Mouse (Mus musculus) retina, adult 2 months (tissue): ENCODE measurements around the gene Zmynd19.
A peak's percentile ranks its signal among the peaks of the same experiment; 100 is the strongest.
"Not testable (repeated sequence)": the region's sequence is repeated elsewhere in the genome, so short reads cannot be mapped to it uniquely, and the experiment has no call there.

Source experiments
- DNase-seq: peaks from one replicate; pipeline ENCODE4 v3.0.0-alpha.2; 2012; ENCODE audit warnings: low read depth, low spot score

Gene Zmynd19

DNA sequence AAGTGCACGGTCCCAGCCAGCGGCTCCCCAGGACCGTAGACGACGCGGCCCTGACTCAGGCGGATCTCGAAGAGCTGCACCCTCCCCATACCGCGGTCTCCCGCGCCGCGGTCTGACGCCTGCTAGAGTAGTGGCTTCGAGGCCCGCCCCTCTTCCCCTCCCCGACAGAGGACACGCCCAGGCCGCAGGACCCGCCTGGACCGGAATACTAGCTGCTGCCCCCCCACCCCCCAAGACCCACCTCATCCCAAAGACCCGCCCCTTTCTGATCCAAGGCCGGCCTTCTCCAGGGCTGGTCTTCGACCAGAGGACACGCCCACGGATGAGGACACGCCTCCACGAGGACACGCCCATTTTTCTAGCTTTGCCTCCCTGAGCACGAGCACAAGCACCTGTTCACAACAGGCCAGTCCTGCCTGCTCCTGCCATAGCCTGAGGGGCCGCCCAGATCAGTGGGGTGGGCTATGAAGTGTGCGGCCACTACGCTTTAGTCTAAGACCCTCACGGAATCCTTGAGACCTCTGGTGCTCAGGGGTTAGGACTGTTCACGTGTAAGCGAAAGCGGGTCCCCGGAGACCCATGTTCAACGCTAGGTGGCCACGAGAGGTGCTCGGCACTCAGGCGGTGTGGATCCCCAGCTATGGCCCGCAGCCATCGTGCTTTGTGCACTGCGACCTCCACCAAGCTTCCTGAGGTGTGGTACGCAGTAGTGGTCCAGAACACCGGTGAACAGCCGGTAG, 14.4 kb upstream of the Zmynd19 start, which contains the start of gene Arrdc1:
TSS of gene Arrdc1 (minus strand) at position 196 of the 740 bp plus-strand sequence.
- DNase-seq = peak; percentile 80

DNA sequence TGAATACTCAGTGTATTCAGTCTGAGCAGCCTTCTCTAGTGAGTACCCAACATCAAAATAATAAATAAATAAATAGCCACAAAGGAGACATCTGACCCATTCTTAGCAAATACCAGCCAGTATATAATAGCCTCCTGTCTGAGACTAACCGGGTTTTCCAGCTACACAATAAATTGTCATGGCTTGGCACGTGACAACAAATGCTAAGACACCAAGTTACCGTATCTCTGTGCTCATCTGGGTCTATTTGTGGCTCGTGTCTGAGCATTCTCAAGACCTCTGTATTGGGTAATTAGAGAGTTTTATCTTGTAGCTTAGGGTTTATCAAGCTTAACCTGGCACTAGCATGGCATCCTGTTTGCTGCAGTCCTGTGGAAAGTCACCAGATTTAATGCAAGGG, 7.5 kb upstream of the Zmynd19 start:
- DNase-seq = no peak

DNA sequence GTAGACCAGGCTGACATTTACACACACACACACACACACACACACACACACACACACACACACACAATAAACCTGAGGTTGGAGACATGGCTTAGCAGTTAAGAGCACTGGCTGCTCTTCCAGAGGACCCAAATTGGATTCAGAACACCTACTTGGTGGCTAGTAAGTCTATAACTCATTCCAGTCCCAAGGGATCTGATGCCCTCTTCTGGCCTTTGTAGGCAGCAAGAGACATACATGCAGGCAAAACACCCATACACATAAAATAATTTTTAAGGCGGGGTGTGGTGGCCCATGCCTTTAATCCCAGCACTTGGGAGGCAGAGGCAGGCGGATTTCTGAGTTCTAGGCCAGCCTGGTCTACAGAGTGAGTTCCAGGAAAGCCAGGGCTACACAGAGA, 5.3 kb upstream of the Zmynd19 start:
- not testable (repeated sequence) for DNase-seq

DNA sequence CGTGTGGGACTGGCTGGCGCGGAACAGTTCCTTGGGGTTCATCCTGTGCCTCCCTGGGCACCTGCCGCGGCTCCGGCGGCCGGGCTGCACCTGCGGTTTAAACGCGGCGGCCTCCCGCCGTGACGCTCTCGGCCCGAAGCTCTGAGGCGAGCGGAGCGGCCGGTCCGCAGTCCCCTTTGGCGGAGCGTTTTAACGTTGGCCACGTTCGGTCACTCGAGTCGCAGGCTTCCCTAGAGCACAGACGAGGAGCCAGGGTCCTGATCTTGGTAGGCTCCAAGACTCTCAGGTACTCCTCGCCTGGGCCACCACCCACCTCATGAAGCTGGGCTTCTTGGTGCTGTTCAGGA, 570 bp downstream of the Zmynd19 start:
- DNase-seq = no peak

DNA sequence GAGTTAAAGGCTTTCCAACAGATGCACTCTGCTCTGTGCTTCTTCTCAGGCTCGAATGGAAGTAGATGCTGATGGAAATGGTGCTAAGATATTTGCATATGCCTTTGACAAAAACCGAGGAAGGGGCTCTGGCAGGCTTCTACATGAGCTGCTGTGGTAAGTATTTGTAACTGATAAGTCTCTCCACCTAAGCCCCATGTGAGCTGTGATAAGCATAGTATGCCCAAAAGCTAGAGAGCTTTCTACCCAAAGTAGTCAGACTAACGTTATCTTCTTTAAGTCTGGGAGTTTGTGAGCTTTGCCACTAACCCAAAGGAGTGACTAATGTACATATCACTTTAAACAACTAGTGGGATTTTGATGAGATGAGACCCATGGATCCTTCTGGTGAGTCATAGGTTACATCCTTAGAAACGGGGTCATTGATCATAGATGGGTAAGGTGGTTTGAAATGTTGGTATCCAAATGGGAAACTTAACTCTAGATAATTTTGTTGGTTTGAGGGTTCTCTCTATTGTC, 3.0 kb downstream of the Zmynd19 start:
- DNase-seq = no peak

DNA sequence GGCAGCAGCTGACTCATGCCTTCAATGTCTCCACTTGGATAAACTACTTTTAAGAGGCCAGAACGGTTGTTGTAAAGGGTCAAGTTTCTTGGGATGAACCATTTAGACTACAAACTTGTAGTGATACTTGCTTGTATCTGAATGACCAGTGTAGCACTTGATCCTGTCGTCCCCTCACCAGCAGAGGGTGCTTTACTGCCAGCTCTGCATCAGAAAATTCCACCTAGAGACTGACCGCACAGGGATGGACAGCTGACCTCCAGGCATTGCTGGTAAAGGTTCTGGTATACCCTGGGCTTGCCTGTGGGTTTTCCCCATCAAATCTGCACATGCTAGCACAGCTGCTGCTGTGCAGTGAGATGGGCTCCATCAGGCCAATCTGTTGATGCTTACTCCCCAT, 11.3 kb downstream of the Zmynd19 start:
- no peak for DNase-seq

DNA sequence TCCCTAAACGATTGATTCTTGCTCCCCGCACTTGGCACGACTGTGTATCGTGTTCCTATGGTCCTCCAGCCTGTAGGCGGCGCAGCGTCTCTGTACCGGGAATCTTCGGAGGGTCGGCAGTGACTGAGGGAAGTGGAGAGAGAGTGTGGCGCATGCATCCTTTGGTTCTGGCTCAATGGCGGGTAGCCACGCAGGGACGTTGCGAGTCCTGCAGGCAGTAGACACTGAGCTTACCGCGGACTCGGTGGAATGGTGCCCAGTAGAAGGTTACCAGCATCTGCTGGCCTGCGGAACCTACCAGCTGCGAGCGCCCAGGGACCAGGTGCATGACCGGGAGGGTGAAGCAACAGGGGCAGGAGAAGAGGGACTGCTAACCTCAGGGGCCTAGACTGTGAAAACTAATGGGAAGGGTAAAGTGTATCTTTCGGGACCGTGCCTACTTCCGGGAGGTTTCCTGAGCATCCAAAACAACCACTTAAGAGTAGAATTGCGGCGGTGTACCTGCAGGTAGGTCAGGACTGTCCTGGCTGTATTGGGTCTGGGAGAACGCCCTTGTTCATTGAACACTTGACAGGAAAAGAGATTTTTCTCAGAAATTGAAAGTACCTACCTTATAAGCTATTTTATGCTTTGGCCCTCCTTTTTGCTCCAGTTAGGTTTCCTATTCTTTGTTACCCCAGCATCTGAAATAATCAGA, 12.9 kb downstream of the Zmynd19 start, which contains the start of gene Dph7:
TSS of gene Dph7 (plus strand) at position 97 of the 697 bp plus-strand sequence.
- peak; percentile 70 for DNase-seq

DNA sequence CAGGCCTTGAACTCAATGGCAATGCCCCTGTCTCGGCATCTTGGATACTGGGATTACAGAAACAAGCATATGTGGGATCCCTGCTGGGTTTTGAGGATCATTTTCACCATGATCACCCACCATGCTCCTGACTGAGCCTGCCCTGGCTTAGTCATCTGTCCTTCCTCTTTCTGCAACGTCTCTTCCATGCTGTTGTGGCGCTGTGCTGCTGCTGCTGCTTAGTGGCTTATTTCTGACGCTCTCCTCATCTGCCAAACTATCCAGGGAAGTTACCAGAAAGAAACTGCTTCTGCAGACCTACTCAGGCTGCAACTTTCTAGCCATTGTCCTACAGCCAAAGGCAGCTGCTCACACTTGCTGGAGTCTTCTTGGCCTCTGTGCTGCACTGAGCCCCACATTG, 20.8 kb downstream of the Zmynd19 start:
- no peak for DNase-seq

DNA sequence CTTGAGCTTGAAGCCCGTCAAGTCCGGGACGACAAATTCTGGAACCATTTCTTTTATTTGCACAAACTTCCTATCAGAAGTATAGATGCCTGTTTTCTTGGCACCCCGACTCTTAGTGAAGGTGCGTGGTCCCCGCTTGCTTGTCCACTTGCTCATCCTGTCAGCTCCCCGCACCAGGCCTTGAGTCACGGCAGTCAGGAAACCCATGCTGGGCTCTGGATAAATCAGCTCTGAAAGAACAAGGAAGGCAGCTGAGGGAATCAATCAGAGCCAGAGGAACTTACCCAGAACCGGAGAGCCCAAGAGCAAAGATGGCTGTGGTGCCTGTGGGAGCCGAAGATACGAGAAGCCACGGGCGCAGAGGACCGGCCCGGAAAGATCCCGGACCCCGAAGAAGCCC, 24.9 kb downstream of the Zmynd19 start:
- DNase-seq = not testable (repeated sequence)

DNA sequence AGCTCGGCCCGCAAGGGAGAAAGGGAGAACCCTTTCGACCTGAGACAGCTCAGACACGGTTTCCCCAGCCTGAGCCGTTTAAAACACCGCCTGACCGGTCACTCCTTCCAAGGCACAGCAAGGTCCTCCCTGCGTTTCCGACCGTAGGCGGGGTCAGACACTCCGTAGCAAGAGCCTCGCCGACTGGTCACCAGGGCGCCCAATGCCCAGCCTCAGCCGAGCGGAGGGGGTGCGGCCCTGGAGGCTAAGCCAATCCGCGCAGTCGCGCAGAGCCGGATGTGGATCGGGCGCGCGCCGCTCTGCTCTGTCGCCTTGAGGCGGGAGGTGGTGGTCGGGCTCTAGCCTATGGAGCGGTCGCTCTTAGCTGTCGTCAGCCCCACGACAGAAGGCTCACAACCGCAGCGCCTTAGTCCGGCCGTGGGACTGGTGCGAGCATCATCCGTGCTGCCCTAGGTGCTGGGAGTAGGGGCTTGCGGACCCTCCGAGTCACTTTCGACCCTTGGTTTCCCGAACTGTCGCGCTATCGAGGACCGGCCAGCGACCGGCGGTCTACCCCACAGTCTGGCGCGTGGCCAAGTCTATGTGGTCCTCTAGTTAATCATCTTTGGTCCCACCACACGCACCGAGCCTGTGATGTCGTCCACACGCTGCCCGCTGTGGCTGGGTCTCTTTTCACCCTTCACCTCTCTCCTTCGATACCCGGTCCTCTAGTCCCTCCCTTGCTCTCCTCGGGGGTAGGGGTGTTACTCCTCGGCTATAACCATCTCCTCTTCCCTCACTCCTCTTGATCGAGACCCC, 25.5 kb downstream of the Zmynd19 start, which contains the start of gene Mrpl41:
TSS of gene Mrpl41 (minus strand) at position 193 of the 798 bp plus-strand sequence.
- DNase-seq = peak; percentile 84

DNA sequence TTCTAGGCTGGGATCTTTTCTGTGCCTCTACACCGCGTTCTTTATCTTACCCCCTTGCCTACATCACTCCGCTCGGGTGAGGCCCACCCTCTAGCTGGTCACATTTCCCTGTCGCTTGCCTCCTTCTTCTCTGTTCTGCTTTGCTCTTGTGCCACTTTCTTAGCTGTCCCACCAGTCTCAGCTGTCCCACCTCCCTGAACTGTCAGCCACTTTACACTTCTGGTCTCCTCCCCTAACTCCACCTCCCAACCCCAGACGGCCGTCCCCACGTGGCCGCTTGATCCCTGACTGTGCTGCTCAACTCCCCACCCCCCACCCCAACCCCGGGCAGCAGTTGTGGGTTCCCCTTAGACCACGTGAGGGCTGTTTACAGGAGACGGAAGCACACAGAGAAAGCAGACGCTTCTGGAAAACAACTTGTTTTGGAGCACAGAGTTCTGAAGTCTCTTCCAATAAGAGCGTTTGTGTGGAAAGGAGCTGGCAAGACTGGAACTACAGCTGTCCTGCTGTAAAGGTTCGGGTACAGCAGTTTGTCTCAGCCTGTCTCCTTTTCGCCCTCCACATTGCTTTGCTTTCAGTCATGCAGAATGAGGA, 26.2 kb downstream of the Zmynd19 start, which contains the start of gene Pnpla7:
TSS of gene Pnpla7 (plus strand) at position 330 of the 594 bp plus-strand sequence.
- no peak for DNase-seq

DNA sequence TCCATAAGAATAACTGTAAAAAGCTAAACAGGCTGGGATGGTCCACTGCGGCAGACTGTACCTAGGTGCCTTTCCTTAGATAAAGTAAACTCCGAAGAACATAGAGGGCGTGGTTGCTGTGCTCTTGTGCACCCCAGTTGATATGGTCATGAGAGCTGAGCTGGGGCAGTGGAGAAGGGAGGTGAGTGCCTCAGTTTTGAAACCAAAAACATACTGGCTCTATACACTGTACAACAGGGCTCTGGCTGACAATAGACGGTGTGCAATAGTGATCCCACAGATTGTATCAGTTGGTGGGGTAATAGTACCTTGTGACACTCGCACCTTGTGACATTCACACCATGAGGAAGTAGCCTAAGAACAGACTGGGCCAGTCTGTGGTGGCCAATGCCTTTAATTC, 27.4 kb downstream of the Zmynd19 start:
- no peak for DNase-seq

DNA sequence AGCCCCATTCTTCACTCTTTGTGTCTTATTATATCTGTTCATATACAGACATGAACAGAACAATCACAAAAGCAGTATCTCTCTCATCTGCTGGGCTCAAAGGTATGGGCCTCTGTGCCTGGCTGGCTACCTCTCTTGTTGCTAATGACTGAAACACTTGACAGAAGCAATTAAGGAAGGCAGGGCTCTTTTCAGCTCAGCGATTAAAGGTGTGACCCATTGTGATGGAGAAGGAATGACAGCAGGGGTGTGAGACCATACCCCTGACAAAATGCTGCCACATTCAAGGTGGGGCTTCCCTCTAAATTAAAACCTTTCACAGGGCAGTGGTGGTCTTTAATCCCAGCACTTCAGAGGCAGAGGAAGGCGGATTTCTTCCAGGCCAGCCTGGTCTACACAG, 38.2 kb downstream of the Zmynd19 start:
- DNase-seq = no peak

DNA sequence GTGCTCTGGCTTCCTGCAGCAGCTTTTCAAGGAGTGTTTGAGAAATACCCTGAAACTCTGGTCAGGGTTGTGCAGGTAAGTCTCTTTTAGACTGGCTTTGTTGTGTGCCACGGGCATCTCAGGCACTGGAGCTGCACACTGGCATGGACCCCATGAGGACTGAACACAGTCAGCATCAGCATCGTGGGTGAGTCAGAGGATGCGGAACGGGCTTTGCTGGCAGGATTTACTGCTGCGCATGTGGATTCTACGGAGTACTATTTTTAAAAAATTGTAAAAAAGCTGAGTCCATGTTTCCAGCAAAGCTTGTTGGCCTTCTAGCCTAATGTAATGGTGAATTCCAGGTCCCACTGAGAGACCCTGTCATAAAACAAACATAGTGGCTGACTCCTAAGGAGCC, 45.7 kb downstream of the Zmynd19 start:
- no peak for DNase-seq

DNA sequence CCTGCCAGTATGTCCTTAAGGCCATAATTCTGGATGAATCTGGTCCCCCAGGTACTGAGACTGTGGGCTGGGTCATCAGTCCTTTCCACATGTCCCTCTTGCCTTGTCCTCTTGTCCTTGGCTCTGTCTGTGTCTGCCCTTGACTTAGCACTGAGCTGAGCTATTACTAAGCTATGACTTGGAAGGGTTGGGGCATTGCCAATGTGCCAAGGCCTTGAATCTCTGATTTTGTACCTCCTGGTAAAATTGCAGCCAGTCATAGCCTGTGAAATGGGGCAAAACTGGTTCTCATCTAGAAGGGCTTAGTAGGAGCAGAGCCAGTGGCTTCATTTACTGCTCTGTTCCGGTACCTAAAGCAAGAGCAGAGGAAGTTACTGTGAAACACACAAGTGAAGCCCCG, 46.9 kb downstream of the Zmynd19 start:
- no peak for DNase-seq

DNA sequence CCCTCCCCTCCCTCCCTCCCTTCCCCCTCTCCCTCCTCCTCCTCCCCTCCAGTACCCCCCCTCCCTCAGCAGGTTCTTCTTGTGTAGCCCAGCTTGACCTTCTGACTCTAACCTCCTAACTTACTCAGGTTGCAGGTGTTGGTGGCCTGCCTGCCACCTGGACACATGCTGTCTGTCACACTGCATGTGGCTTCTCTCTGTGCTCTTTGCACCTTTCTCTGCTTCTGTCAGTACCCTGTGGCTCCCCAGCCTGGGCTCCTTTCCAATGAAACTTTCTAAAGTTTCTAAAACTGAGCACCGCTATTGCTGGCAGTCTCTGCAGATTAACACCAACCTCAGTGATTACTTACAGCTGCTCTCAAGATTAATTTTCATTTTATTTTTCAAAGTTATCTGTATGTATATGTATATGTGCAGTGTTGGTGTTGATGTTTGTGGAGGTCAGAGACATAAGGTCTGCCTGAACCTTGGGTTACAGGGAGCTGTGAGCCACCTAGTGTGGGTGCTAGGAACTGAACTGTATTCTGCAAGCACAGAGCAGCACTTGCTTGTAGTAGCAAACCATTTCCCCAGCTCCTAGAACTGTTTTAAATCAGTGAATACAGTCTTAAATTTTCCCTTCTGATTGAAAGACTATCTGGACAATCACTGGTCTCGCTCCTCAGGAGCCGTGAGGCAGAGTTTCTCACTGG, 51.1 kb downstream of the Zmynd19 start:
- DNase-seq = no peak

DNA sequence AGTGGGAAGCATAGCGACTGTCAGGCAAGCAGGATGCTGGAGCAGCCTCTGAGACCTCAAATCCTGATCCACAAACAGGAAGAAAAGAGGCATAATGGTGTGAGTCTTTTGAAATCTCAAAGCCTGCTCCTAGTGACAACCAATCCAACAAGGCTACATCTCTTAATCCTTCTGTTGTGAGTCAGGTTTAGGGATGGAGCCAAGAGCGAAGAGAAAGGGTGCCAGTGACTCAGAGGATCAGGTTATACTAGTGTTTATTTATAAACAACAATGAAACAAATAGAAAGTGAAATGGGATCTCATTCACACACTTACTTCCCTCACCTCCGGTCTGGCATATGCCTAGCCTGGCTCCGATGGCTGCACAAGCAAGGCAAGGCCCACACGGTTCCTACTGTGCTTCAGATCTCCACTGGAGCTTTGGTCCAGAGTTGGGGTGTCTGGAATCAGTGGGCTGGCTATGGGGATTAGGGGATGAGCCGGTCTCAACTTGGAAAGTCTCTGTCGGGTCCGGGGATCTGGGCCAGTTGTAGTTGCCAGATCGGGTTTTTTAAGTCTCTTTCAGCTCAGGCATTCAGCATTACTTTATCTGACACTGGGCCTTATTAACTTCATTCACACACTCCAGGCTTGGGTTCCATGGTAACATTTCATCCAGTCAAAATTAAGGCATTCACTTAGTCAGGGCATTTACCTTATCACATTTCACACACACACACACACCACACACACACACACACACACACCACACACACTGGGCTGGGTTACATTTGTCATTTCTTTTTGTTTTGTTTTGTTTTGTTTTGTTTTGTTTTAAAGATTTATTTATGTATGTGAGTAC, 54.6 kb downstream of the Zmynd19 start:
- no peak for DNase-seq

DNA sequence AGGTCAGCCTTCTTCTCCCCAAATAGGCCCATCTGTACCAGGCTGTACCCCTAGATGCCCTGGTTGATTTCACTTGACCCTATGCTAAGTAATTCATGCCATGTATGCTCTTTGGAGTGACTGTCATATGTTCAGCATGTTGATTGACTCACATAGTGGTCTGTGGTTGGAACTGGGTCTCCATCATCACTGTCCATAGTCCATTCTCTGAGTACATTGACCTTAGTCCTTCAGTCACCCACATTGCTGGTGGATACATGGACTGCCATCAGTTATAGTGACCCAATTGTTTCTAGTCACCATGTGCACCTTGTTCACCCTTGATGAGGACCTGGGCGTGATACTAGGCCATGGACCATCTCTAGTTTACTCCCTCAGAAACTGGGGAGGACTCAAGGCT, 57.2 kb downstream of the Zmynd19 start:
- no peak for DNase-seq

DNA sequence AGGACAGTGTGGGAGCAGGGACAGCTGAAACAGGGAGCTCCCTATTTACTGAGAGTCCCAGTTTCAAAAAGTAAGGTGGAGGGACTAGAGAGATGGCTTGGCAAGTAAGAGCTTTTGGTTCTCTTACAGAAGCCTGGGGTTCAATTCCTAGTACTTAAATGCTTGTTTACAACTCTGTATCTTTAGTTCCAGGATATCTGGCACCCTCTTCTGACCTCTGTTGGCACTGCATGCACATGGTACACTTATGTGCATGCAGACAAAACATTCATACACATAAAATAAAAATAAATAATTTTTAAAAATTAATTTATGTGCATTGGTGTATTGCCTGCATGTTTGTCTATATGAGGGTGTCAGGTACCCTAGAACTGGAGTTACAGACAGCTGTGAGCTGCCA, 58.7 kb downstream of the Zmynd19 start:
- no peak for DNase-seq
